Mouse (Mus musculus) hindbrain, embryonic 13.5 days (tissue): ENCODE data around the gene Reps2. TPM values are rescaled to one million over a fixed set of nuclear protein-coding genes. Genes with fewer than 3 reads are reported as not detected.

Experiments
- ATAC-seq: fragments of 200-750 bp; cut with Nextera tagmentation; 2 replicates; pipeline ENCODE4 v1.8.0; 2017; ENCODE audit warnings: moderate TSS enrichment; ENCODE audit not compliant: low FRiP score
- H3K27ac ChIP-seq: fragments of 300-500 bp; sonication (generic); 2 replicates; pipeline ENCODE4 v1.5.1; 2015; ENCODE audit warnings: inconsistent platforms, mild to moderate bottlenecking, moderate library complexity
- H3K27me3 ChIP-seq: fragments of 300-500 bp; sonication (generic); 2 replicates; pipeline ENCODE4 v1.6.1; 2015; ENCODE audit warnings: mild to moderate bottlenecking, inconsistent platforms
- H3K36me3 ChIP-seq: fragments of 300-500 bp; sonication (generic); 2 replicates; pipeline ENCODE4 v1.6.1; 2015; ENCODE audit warnings: mild to moderate bottlenecking, inconsistent platforms
- H3K4me1 ChIP-seq: fragments of 300-500 bp; sonication (generic); replicated peaks from 2 replicates; pipeline ENCODE4 v1.6.1; 2015; ENCODE audit warnings: inconsistent platforms
- H3K4me2 ChIP-seq: fragments of 300-500 bp; sonication (generic); 2 replicates; pipeline ENCODE4 v1.6.1; 2015; ENCODE audit warnings: inconsistent platforms, mild to moderate bottlenecking, moderate library complexity
- H3K4me3 ChIP-seq: fragments of 300-500 bp; sonication (generic); 2 replicates; pipeline ENCODE4 v1.5.1; 2015; ENCODE audit warnings: mild to moderate bottlenecking, inconsistent platforms
- H3K9ac ChIP-seq: fragments of 300-500 bp; sonication (generic); 2 replicates; pipeline ENCODE4 v1.6.1; 2015; ENCODE audit warnings: mild to moderate bottlenecking, inconsistent platforms
- H3K9me3 ChIP-seq: fragments of 300-500 bp; sonication (generic); 2 replicates; pipeline ENCODE4 v1.6.1; 2016; ENCODE audit warnings: inconsistent platforms
- WGBS: fragments of 180-500 bp; shearing (Covaris S2); methylation state at CpG from one replicate; pipeline ENCODE4 v1.1.7; 2015; 5-methylcytosine and 5-hydroxymethylcytosine counted together
- polyA plus RNA-seq: library from polyadenylated mRNA; unstranded; fragments of >200 nt; fragmentation: Nextera tagmentation; extraction: Ambion mirVana; gene quantifications from 2 replicates; pipeline ENCODE4 v1.2.1, GENCODE M21; 2015

Gene Reps2
- polyA plus RNA-seq, 1 experiment from 2014 or later = 1.7 TPM

GRCm38 (mm10) chrX:162568439-162568838, 75.0 kb downstream of the Reps2 start:
- H3K9me3 ChIP-seq = no peaks in the 10 kb centered on the region
- H3K4me3 ChIP-seq = no peak overlapping the region
- no peaks in the 10 kb centered on the region for H3K27me3 ChIP-seq
- H3K4me2 ChIP-seq = no peak overlapping the region
- no peak overlapping the region for H3K27ac ChIP-seq
- 72% methylated on average over 2 of the region's 2 CpGs for WGBS
- no peaks in the 10 kb centered on the region for H3K36me3 ChIP-seq
- H3K4me1 ChIP-seq = no peaks in the 10 kb centered on the region
- ATAC-seq = no peak
- no peak overlapping the region for H3K9ac ChIP-seq

DNA sequence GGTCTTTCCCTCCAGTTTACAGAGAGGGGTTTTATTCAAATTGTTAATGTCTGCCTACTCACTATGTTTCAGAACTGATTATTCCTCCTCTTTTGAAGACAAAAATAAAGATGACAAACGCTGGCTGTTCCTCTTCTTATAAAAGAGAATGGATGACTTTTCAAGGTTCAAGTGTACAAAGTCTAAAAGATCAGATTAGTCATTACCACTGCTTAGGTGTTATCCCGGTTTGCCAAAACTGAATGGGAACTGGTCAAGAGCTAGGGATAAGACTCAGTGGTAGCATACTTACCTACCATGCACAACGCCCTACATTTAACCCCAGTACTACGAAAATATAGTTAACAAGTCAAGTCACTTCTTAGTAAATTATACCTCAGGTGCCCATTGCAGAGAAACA, 77.9 kb downstream of the Reps2 start:
- Histone ChIP-seq H3K9ac (no peak overlapping the region), H3K9me3 (no peaks in the 10 kb centered on the region), H3K4me1 (no peaks in the 10 kb centered on the region), H3K4me3 (no peak overlapping the region), H3K27me3 (peaks cover 10% of the 10 kb centered on the region; the same call in 1 of the 2 replicates), H3K36me3 (no peaks in the 10 kb centered on the region), H3K4me2 (no peak overlapping the region), H3K27ac (no peak overlapping the region)
- no peak for ATAC-seq
- 93% methylated on average over 4 of the region's 4 CpGs for WGBS

GRCm38 (mm10) chrX:162556459-162556841, 87.0 kb downstream of the Reps2 start:
- WGBS = 52% methylated on average over 6 of the region's 6 CpGs
- ATAC-seq = no peak
- H3K27ac ChIP-seq = peak overlapping the region; percentile 23; the same call in 1 of the 2 replicates
- H3K4me1 ChIP-seq = peaks cover 7% of the 10 kb centered on the region
- H3K4me2 ChIP-seq = no peak overlapping the region
- no peaks in the 10 kb centered on the region for H3K36me3 ChIP-seq
- H3K9me3 ChIP-seq = no peaks in the 10 kb centered on the region
- H3K9ac ChIP-seq = no peak overlapping the region
- peaks cover 33% of the 10 kb centered on the region; the same call in 1 of the 2 replicates for H3K27me3 ChIP-seq
- no peak overlapping the region for H3K4me3 ChIP-seq

DNA sequence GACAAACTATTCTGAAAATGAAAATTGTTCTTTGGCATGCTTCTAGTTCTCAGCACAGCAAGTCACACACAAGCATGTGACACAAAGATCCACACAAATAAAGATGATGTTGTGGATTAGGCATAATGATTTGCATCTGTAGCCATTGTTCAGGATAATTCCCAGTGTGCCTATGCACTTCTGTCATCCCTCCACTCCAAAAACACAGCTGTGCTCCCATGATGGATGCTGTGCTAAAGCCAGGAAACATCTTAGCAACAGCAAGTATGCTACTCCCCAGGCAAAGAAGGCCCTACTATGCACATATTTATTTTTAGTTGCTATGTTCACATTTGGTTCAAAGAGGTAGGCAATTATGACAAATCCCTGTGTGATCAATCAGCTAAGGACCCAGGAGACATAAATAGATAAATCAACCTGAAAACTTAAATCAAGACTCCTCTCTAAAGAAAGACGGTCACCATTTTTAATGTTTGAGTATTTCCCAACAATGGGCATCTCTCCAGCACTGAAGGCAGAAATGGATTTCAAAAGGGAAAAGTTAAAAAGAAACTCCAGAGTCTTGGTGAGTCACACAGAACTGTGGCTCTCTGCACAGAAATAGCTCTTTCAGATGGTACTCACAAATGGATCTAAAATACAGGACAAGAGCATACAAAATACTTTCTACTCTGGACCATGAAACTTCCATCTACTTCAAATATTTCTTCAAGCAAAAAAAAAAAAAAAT, 87.6 kb downstream of the Reps2 start:
- no peak for ATAC-seq
- 63% methylated on average over 1 of the region's 1 CpGs for WGBS
- Histone ChIP-seq H3K27me3 (peaks cover 31% of the 10 kb centered on the region; the same call in 1 of the 2 replicates), H3K4me2 (no peak overlapping the region), H3K4me1 (peaks cover 7% of the 10 kb centered on the region), H3K27ac (peak overlapping the region; percentile 23; the same call in 1 of the 2 replicates), H3K36me3 (no peaks in the 10 kb centered on the region), H3K4me3 (no peak overlapping the region), H3K9ac (no peak overlapping the region), H3K9me3 (no peaks in the 10 kb centered on the region)

- H3K9ac ChIP-seq = no peak overlapping the region
- H3K4me1 ChIP-seq = peaks cover 7% of the 10 kb centered on the region
- 53% methylated on average over 3 of the region's 3 CpGs for WGBS
- H3K4me2 ChIP-seq = no peak overlapping the region
- no peak overlapping the region for H3K27ac ChIP-seq
- no peak for ATAC-seq
- no peaks in the 10 kb centered on the region for H3K36me3 ChIP-seq
- H3K27me3 ChIP-seq = peaks cover 34% of the 10 kb centered on the region; the same call in 1 of the 2 replicates
- no peaks in the 10 kb centered on the region for H3K9me3 ChIP-seq
- no peak overlapping the region for H3K4me3 ChIP-seq
Measured at GRCm38 (mm10) chrX:162554513-162554912, 88.9 kb downstream of the Reps2 start.

- H3K36me3 ChIP-seq = no peaks in the 10 kb centered on the region
- ATAC-seq = 0 out of 2 replicates have a peak, but pooled peaks have one; percentile 49
- WGBS = 37% methylated on average over 8 of the region's 8 CpGs
- H3K4me3 ChIP-seq = no peak overlapping the region
- H3K9ac ChIP-seq = no peak overlapping the region
- H3K9me3 ChIP-seq = no peaks in the 10 kb centered on the region
- H3K4me1 ChIP-seq = peaks cover 7% of the 10 kb centered on the region
- no peak overlapping the region for H3K4me2 ChIP-seq
- H3K27ac ChIP-seq = peak overlapping the region; percentile 73; the same call in 1 of the 2 replicates
- H3K27me3 ChIP-seq = peaks cover 32% of the 10 kb centered on the region; the same call in 1 of the 2 replicates
Measured at GRCm38 (mm10) chrX:162552383-162552782, 91.1 kb downstream of the Reps2 start.

- H3K27ac ChIP-seq = no peak overlapping the region
- no peaks in the 10 kb centered on the region for H3K9me3 ChIP-seq
- no peak overlapping the region for H3K9ac ChIP-seq
- ATAC-seq = no peak
- peaks cover 24% of the 10 kb centered on the region; the same call in 1 of the 2 replicates for H3K27me3 ChIP-seq
- no peak overlapping the region for H3K4me3 ChIP-seq
- no peaks in the 10 kb centered on the region for H3K36me3 ChIP-seq
- no peak overlapping the region for H3K4me2 ChIP-seq
- no peaks in the 10 kb centered on the region for H3K4me1 ChIP-seq
Measured at GRCm38 (mm10) chrX:162545037-162545436, 98.4 kb downstream of the Reps2 start.

DNA sequence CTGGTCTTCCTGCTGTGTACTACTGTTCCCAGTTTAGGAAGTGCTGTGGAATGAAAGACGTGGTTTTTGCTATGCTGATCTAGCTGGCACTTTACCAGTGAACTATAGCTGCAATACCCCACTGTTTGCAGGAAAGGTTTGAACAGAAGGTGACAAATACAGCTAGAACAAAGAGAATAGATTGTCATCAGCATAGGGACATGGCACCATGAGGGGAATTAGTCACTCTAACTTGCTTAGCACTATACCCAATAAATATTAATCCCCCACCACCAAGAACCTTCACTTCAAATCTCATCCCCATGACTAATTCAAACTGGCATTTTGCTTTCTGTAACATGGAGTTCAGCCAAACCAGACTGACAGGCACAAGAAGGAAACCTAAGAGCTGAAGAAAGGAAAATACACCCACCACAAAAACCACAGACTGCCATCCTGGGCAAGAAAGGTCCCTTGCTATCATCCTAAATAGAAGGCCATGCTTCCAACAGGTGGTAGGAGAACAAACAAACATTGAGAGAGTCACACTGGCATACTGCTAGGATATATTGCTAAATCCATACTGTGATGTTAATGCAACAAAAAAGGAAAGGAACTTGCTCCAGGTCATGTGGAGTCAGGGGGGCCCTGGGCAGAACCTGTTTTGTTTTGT, 100.7 kb downstream of the Reps2 start:
- H3K36me3 ChIP-seq = no peaks in the 10 kb centered on the region
- H3K27ac ChIP-seq = no peak overlapping the region
- no peak overlapping the region for H3K4me3 ChIP-seq
- ATAC-seq = no peak
- no peaks in the 10 kb centered on the region for H3K4me1 ChIP-seq
- 60% methylated on average over 1 of the region's 1 CpGs for WGBS
- H3K4me2 ChIP-seq = no peak overlapping the region
- no peak overlapping the region for H3K9ac ChIP-seq
- peaks cover 23% of the 10 kb centered on the region; the same call in 1 of the 2 replicates for H3K27me3 ChIP-seq
- no peaks in the 10 kb centered on the region for H3K9me3 ChIP-seq

DNA sequence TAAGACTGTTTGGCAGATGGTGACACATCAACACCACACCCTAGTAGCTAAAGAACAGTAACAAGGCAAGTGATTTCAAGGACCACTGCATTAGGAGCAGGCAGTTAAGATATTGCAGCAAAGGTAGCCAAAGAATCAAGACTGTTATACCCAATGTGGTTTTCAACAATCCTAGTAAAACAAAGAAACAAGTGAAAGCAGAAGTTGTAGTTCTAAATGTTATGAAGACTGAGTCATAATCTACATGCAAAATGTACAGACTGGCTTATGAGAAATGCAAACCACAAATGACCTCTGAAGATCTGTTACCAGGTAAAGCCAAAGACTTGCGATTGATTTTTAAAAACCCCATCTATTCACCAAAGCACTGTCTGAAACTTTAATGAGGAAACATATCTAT, 101.5 kb downstream of the Reps2 start:
- Histone ChIP-seq H3K9ac (no peak overlapping the region), H3K27me3 (peaks cover 23% of the 10 kb centered on the region; the same call in 1 of the 2 replicates), H3K9me3 (no peaks in the 10 kb centered on the region), H3K4me1 (no peaks in the 10 kb centered on the region), H3K4me2 (no peak overlapping the region), H3K4me3 (no peak overlapping the region), H3K36me3 (no peaks in the 10 kb centered on the region), H3K27ac (no peak overlapping the region)
- ATAC-seq = no peak
- 100% methylated on average over 1 of the region's 1 CpGs for WGBS

DNA sequence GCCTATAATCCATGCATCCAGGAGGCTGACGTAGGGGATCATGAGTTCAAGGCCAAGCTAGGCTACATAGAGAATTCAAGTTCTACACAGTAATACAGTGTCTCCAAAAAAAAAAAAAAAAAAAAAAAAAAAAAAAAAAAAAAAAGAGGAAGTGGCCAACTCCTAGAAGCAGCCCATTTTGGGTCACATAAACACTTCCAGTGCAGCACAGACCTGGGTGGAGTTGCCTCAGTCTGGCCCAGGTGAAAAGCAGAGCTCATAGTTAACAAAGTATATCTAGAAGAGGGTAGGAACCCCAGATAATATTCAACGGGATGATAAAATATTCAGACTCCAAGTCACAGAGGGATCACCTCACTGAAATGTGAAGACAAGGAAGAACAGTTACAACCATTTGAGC, 112.4 kb downstream of the Reps2 start:
- no peak for ATAC-seq
- H3K27ac ChIP-seq = no peak overlapping the region
- H3K9me3 ChIP-seq = no peaks in the 10 kb centered on the region
- 86% methylated on average over 2 of the region's 2 CpGs for WGBS
- no peaks in the 10 kb centered on the region for H3K4me1 ChIP-seq
- no peak overlapping the region for H3K4me3 ChIP-seq
- no peaks in the 10 kb centered on the region for H3K36me3 ChIP-seq
- H3K9ac ChIP-seq = no peak overlapping the region
- no peak overlapping the region for H3K4me2 ChIP-seq
- peaks cover 30% of the 10 kb centered on the region; the same call in 1 of the 2 replicates for H3K27me3 ChIP-seq

DNA sequence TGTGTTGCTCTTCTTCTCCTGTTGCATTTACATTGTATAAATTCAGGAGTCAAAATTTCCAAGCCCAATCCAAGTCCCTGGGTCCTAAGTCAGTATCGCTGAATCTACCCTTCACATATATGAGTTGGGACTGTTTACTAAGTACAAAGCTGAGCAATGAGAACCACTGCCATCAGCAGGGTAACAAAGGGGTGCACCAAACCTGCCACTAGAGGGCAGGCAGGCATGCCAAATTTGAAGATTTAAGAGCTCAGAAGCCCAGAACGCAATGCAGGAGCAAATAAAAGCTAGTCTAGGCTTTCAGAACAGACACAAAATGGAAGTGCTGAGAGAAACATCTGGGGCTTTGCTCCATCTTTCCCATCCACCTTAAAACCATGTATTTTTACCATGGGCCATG, 116.2 kb downstream of the Reps2 start:
- WGBS = 42% methylated on average over 2 of the region's 2 CpGs
- no peaks in the 10 kb centered on the region for H3K4me1 ChIP-seq
- no peaks in the 10 kb centered on the region for H3K9me3 ChIP-seq
- no peak overlapping the region for H3K9ac ChIP-seq
- no peak overlapping the region for H3K4me2 ChIP-seq
- ATAC-seq = no peak
- H3K36me3 ChIP-seq = no peaks in the 10 kb centered on the region
- H3K4me3 ChIP-seq = no peak overlapping the region
- H3K27ac ChIP-seq = no peak overlapping the region
- peaks cover 18% of the 10 kb centered on the region; the same call in 1 of the 2 replicates for H3K27me3 ChIP-seq

DNA sequence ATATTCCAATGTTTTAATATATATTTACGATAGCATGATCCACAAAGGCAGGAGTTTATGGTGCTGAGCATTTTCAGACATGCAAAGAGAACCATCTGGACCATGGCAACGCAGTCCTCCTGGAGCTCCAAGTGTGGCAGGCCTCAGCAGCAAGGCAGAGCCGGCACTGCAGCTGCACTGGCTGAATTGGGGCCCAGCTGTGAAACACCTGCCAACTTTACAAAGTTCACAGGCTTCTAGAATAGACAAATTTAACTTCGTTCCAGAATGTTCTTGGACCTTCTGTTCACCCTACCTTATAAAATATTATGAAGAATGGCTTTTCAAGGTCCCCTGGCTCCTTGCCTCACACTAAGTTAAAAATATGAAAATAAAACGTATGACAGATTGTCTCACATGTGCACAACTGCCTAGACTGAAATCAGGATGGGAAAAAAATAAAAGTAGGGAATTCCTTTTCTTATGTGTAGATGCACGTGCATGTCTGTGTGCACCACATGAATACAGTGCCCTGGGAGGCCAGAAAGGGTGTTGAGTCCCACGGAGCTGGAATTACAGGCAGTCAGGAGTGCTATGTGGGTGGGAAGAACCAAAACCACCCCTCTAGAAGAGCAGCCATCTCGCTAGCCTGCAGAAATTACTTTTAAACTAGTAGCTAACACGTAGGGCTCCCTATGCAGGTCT, 121.5 kb downstream of the Reps2 start:
- WGBS = 59% methylated on average over 9 of the region's 9 CpGs
- no peak overlapping the region for H3K9ac ChIP-seq
- H3K9me3 ChIP-seq = no peaks in the 10 kb centered on the region
- ATAC-seq = no peak
- no peak overlapping the region for H3K4me3 ChIP-seq
- H3K4me2 ChIP-seq = no peak overlapping the region
- no peak overlapping the region; the same call in 1 of the 2 replicates for H3K27ac ChIP-seq
- H3K4me1 ChIP-seq = no peaks in the 10 kb centered on the region
- H3K36me3 ChIP-seq = no peaks in the 10 kb centered on the region
- peaks cover 31% of the 10 kb centered on the region; the same call in 1 of the 2 replicates for H3K27me3 ChIP-seq
